In the genomic region with DNA sequence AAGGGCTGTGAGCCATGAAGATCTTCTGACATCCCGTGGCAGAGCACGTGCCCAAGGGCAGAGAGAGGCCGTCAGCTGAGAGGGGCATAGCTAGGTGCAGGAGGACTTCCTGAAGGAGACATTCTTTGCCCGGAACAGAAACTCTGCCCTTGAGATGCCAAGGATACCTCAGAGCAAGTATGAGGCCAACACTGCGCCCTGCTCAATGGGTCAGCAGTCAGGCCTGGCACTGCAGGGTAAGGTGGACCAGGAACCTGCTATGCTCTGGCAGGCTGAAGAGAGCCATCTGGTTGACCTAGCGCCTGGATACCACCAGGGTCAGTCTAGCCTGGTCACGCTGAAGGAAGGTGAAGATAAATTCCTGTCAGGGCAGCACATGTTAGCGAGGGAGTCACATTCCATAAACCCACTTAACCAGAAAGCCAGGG, we compare ENCODE assay signal across 16 mouse cellular contexts. TPM values are rescaled to one million over a fixed set of nuclear protein-coding genes. Genes with fewer than 3 reads are reported as not detected.
DNase-seq lines count a peak whose midpoint lies in the region; ATAC-seq lines count a peak whose summit lies in the region.
"Had no signal": no experiment of that assay in that cellular context is flagged by ENCODE, and none has a peak within 500 bp of the region (broad histone marks: within the 10 kb centered on the region; RNA-seq: fewer than 3 reads in every experiment).

No protein-coding gene starts in this region.

- H3K9me3 ChIP-seq in kidney, embryonic 14.5 days (ENCODE audit: control insufficient read depth, low read length) = no peaks in the 10 kb centered on the region
- H3K9me3 ChIP-seq in limb, embryonic 10.5 days (replicated peaks) = no peaks in the 10 kb centered on the region
- H3K9me3 ChIP-seq: midbrain, embryonic 13.5 days had no signal

- no peak overlapping the region for H3K9ac ChIP-seq in kidney, embryonic 14.5 days (ENCODE audit: low read depth, low read length)
- H3K9ac ChIP-seq: midbrain, embryonic 13.5 days had no signal

- no peaks in the 10 kb centered on the region for H3K27me3 ChIP-seq in kidney, embryonic 14.5 days (ENCODE audit: control insufficient read depth, insufficient read depth, low read length)
- no peaks in the 10 kb centered on the region for H3K27me3 ChIP-seq in limb, embryonic 10.5 days (ENCODE audit: low read depth, poor library complexity, severe bottlenecking)
- H3K27me3 ChIP-seq: midbrain, embryonic 13.5 days had no signal

- no peak overlapping the region for H3K4me3 ChIP-seq in kidney, embryonic 14.5 days (ENCODE audit: low read length)
- no peak overlapping the region for H3K4me3 ChIP-seq in limb, embryonic 10.5 days
- H3K4me3 ChIP-seq: gastrocnemius, adult 2 months; midbrain, embryonic 13.5 days; myocyte had no signal

- ATAC-seq in kidney, embryonic 14.5 days (ENCODE audit: low FRiP score, low TSS enrichment) = peak; percentile 61; the same call in 1 of the 2 replicates
- ATAC-seq in megakaryocyte progenitor cell, adult 5-6 weeks (replicated peaks; ENCODE audit: poor library complexity) = no peak
- ATAC-seq: forebrain, embryonic 14.5 days; inflammation-experienced regulatory T-cells, adult 6 months; midbrain, embryonic 13.5 days had no signal

- peak; percentile 50 for DNase-seq in adrenal gland, postnatal 14 days
- DNase-seq in adrenal gland, postnatal 25 days = no peak
- DNase-seq in Muller cell, postnatal 12 days (ENCODE audit: inconsistent ontology term) = peak; percentile 32
- no peak for DNase-seq in limb, embryonic 10.5 days (ENCODE audit: low spot score)
- DNase-seq in frontal cortex, postnatal 36 days (ENCODE audit: low spot score in 2 of 2) = no peak
- DNase-seq in cerebellum, postnatal 4 days (ENCODE audit: low spot score in 2 of 2) = no peak
- DNase-seq: spleen, adult 18-20 months had no signal

- no peaks in the 10 kb centered on the region for H3K36me3 ChIP-seq in kidney, embryonic 14.5 days (ENCODE audit: control insufficient read depth, insufficient read depth, low read length)
- H3K36me3 ChIP-seq in limb, embryonic 10.5 days = no peaks in the 10 kb centered on the region
- H3K36me3 ChIP-seq: midbrain, embryonic 13.5 days had no signal

- H3K4me2 ChIP-seq in kidney, embryonic 14.5 days (replicated peaks; ENCODE audit: low read depth, low read length) = no peak overlapping the region
- H3K4me2 ChIP-seq: liver, embryonic 11.5 days; midbrain, embryonic 13.5 days had no signal

- peaks cover 8% of the 10 kb centered on the region; the same call in 1 of the 2 replicates for H3K4me1 ChIP-seq in kidney, embryonic 14.5 days (ENCODE audit: control insufficient read depth, insufficient read depth, low read length)
- H3K4me1 ChIP-seq in limb, embryonic 10.5 days = peaks cover 14% of the 10 kb centered on the region

- 51% methylated on average over 8 of the region's 8 CpGs for WGBS in kidney, embryonic 14.5 days
- 88% methylated on average over 8 of the region's 8 CpGs for WGBS in limb, embryonic 10.5 days

- peak overlapping the region; percentile 24; the same call in 1 of the 2 replicates for H3K27ac ChIP-seq in kidney, embryonic 14.5 days (ENCODE audit: low read depth, low read length)
- peak overlapping the region; percentile 15; the same call in 1 of the 2 replicates for H3K27ac ChIP-seq in limb, embryonic 10.5 days
- H3K27ac ChIP-seq: gastrocnemius, adult 2 months; macrophage; midbrain, embryonic 13.5 days had no signal

RNA-seq across cellular contexts. Expression of a gene that starts 46.0 kb away (rescaled TPM):
- total RNA-seq in adrenal gland, postnatal 14 days (2021) = 18.2 and 23.8 TPM in 2 replicates
- 32.8 and 35.8 TPM in 2 replicates for total RNA-seq in adrenal gland, postnatal 25 days (2021)
- 11.3 and 12.9 TPM in 2 replicates for polyA plus RNA-seq in kidney, embryonic 14.5 days (2014; fragmentation: Nextera tagmentation; extraction: Ambion mirVana)
- 8.8 and 9.3 TPM in 2 replicates for polyA plus RNA-seq in limb, embryonic 10.5 days (2016; fragmentation: Nextera tagmentation; extraction: Ambion mirVana)
- total RNA-seq in megakaryocyte progenitor cell, adult 5-6 weeks (2015) = 0.68 and 0.96 TPM in 2 replicates
- total RNA-seq in megakaryocyte progenitor cell, adult 5-6 weeks (2017) = 1.2 and 1.6 TPM in 2 replicates
- polyA plus RNA-seq: inflammation-experienced regulatory T-cells, adult 6 months; macrophage; myocyte had no signal

Comparison
In these comparisons a context has a peak if more than half of its experiments do, and no peak if none do; other contexts are left out.
1. DNase-seq: peak in adrenal gland, postnatal 14 days (single experiment) and Muller cell, postnatal 12 days (single experiment); none in adrenal gland, postnatal 25 days (single experiment), limb, embryonic 10.5 days (single experiment), frontal cortex, postnatal 36 days (0 of 2) and cerebellum, postnatal 4 days (0 of 2).